Mouse (Mus musculus) embryonic fibroblast, embryonic 13.5 days (primary cell): ENCODE data around the gene Btbd18.

Source experiments
- CTCF ChIP-seq: IDR thresholded peaks from 2 replicates; pipeline ENCODE4 v1.5.1; 2011; ENCODE audit warnings: mild to moderate bottlenecking, control low read depth, low read length, moderate library complexity, borderline replicate concordance; ENCODE audit not compliant: insufficient read depth
- POLR2A ChIP-seq: IDR thresholded peaks from 2 replicates; pipeline ENCODE4 v1.6.1; 2011; ENCODE audit warnings: low read depth, mild to moderate bottlenecking, control low read depth, low read length, moderate library complexity

DNA sequence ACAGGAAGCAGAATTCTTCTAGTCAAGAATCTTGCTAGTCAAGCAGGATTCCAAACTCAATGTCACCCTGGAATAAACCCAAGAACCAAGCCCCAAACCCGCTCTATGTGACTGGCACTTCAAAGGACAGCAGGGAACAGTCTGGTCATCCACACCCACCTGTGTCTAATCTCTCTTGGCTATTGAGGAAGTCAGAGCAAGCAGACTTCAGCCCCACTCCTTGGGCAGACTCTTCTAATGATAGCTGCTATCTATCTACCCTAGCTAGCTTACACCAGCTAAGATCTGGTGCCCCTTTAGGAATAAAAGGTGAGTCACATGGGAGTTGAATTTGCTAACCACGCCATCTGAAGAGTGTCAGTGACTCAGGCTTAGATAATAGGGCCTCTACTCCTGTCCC, 40.0 kb upstream of the Btbd18 start:
- TF ChIP-seq POLR2A (no peak), CTCF (no peak)
